Mouse (Mus musculus) telencephalon, adult 2 months (tissue): ENCODE measurements around the gene Myo1b.

Source experiments
- DNase-seq: peaks from one replicate; pipeline ENCODE4 v3.0.0-alpha.2; 2011; ENCODE audit warnings: low read depth, low spot score

Myo1b gene

GRCm38 (mm10) chr1:51852314-51852713 is 63.6 kb downstream of the Myo1b start:
- no peak for DNase-seq

- DNase-seq: no peak
Observed at GRCm38 (mm10) chr1:51849570-51850211, 66.2 kb downstream of the Myo1b start.

DNA sequence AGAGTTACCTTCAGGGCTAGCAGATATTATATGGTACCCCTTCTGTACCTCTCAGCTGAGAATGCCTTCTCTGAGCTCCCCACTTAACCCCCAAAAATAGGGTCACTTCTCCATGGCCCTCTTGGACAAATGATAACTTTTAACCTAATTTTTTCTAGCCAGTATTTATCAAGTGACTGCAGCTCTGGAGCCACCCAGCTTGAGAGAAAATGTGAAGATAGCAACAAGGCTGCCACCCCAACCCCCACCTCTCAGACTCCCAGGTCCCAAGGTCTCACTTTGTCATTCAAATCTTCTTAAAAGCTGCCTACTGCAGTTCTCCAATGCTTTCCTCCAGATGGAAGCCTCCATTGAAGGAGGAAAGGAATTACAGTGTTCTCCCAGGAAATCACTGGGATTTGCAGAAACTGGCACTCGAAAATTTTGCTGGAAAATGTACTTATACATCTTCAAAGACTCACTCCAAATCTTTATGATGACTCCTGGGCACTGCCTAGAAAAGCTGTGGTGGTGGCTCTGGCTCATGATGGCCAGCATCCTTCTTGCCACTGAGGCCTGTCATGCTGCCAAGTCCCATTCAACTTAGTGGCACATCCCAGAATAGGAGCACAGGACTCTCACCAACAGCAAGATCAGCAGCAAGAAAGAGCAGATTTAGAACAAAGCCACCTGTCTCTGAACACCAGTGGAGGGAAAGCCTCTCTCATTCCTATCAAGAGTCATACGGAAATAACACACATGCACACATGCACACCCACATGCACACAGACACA is 70.4 kb downstream of the Myo1b start:
- no peak for DNase-seq

DNA sequence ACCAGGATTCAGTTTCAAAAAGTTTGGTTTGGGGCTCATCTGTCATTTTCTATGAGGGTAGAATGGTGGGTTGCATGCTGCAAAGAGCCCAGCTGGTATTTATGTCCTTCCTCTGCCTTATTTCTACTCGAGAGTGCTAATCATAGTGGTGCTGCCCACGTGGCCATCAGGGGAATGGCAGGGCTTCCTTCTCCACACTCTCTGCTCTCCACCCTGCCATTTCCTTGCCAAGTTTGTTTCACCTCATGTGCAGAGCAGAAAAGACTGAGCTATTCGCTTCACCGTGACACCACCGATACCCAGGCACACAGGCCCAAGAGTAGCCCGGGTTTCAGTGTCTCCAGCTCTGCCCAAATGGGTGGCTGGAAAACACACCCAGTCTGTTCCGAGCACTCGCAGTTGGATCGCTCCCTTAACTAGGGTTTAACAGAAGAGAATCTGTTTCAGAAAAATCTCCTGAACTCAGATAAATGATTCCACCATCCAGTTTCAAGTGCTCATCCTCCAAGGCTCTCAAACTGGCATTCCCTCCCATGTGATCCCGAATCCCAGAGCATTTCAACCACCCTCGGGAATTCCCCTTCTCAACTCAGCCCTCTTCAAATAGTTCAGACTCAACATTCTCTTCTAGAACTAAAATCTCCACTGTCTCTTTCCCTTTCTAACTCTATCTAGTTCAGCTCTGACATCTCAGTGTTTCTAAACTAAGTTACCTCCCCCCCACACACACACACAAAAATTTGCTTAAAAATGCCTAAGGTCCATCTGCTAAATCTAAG is 77.8 kb downstream of the Myo1b start:
- peak; percentile 58 for DNase-seq

DNA sequence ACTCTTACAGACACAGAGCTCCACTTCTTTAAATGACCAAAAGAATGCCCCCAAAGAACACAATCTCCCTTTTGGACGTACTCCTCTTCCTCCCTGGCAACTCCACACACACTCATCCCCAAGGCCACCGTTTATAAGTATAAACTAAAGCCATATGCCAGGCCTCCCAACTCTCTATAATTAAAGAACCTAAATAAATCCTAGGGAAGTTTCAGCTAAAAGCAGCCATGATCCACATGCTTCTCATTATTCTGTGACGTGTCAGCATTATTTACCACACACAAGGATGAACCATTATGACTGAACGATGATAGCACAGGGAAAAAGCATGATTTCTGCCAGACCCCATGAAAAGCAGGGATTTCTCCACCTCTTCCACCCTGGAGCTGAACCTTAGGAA is 78.6 kb downstream of the Myo1b start:
- no peak for DNase-seq

- DNase-seq: no peak
Observed at GRCm38 (mm10) chr1:51835795-51836194, 80.1 kb downstream of the Myo1b start.

DNA sequence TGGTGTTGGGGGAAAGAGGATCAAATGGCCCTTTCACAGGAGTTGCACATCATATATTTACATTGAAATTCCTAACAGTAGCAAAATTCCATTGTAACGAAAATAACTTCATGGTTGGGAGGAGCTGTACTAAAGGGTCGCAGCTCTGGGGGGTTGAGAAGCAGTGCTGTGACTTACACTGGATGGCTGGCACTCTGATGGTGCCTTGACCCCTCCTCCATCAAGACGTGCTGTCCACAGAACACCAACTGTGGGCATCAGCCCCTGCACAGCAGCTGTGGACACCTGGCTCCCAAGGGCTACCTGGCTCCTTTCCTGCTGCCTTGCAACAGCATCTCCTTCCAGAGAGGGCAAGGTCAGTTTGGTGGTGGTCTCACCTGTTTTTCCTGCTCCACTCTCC is 81.8 kb downstream of the Myo1b start:
- no peak for DNase-seq

DNA sequence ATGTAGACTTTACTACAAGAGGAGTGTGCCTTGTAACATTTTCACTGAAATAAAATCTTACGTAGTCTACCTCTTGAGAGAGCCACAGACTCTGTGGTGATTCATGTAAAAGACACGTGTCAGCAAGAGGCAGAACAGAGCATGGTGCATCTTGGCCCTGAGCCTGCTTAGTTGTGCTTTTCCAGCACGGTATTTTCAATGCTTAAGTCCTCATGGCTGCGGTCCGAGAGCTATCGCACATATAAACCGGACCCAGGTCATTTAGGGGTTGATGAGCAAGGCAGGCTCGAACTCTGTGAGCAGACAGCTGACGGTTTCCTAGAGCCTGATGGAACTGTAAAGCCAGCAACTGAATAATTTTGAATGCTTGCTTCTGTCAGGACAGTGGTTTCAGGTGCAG is 86.5 kb downstream of the Myo1b start:
- no peak for DNase-seq

GRCm38 (mm10) chr1:51822531-51822930 is 93.3 kb downstream of the Myo1b start:
- DNase-seq: no peak

DNA sequence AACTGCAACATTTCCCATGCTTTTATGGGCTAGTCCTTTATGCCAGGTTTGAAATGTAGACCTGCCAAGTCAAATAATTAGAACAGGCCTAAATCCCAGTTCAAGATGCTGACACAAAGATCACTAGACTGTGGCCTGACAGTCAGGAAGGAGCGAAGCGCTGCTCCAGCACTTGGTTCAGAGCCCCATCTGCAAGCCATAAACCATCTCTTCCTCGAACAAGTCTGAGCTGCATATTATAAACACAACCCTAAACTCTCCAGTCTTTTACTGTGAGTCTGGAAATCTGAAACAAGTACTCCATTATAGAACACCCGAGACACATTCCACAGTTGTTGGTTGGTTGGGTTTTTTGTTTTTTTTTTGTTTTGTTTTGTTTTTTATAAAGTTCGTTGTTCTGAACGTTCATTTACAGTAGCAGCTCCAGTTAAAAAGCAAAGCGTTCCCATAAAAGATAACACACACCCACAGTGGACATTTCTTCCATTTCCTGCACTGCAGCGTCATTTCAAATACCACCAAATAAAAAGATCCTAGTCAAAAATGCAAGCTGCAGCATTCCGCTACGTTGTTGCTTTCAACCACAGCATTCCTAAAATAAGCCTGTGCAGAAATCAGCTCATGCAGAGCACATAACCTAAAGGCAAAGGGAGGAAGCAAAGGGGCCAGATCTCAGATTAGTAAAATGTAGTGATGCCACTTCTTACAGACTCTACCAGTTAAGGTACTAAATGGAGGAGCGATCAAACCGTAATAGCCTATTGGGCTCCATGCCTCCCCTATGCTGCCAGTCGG is 94.0 kb downstream of the Myo1b start:
- DNase-seq: no peak

GRCm38 (mm10) chr1:51820520-51820919 is 95.4 kb downstream of the Myo1b start:
- peak; percentile 60 for DNase-seq

DNA sequence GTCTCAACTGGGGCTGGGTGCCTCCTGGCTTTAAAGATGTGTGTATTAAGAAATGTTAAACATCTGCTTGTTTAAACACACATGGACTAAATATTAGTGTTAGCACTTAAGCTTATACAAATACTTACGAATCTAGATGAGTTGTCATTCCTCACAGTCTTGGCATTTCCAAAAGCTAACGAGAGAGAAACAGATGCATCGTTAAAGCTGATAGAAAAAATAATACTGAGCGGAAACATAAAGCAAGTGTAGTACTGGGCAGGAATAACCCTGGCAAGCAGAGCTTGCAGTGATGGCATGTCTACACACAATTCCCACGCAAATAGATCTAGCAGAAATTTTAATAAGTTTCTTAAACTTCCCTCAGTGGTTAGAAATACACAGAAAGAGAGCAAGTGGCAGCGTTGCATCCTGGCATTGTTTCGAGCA is 95.8 kb downstream of the Myo1b start:
- DNase-seq: peak; percentile 58

GRCm38 (mm10) chr1:51815636-51816035 is 100.2 kb downstream of the Myo1b start:
- no peak for DNase-seq

DNA sequence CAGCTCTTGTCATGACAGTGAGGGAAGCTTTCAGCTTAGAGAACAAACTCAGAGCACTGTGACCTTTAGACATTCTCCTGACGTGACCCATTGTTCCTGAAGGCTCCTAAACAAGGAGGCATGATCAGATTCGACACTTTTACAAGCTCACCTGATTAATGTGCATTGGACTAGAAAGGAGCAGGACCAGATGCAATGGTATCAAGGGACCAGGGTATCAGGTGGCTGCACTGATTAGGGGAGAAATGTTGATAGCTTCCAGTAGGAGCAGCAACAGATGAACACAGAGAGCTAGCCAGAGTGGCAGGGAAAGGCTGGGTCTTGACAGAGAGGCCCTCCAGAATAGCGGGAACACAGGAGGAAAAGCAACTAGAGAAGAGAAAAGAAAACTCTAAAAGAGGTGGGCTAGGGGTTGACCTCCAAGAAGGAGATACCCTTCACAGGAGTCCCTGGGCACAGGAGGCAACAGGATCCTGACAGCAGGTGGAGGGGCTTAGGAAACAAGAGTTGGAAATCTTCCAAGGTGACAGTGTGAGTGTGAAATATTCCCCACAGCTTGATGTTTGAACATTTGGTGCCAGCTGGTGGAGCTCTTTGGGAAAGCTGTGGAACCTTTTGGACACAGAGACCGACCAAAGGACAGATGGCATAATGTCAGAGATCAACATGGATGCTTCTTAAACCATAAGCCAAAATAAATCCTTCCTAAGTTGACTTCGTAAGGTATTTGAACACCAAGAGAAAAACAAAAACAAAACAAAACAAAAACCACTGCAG is 100.8 kb downstream of the Myo1b start:
- DNase-seq: no peak

GRCm38 (mm10) chr1:51808847-51809246 is 107.0 kb downstream of the Myo1b start:
- DNase-seq: no peak

- no peak for DNase-seq
Observed at GRCm38 (mm10) chr1:51808228-51808627, 107.6 kb downstream of the Myo1b start.

- no peak for DNase-seq
Observed at GRCm38 (mm10) chr1:51805040-51805610, 110.7 kb downstream of the Myo1b start.

GRCm38 (mm10) chr1:51804296-51805039 is 111.4 kb downstream of the Myo1b start:
- DNase-seq: no peak

DNA sequence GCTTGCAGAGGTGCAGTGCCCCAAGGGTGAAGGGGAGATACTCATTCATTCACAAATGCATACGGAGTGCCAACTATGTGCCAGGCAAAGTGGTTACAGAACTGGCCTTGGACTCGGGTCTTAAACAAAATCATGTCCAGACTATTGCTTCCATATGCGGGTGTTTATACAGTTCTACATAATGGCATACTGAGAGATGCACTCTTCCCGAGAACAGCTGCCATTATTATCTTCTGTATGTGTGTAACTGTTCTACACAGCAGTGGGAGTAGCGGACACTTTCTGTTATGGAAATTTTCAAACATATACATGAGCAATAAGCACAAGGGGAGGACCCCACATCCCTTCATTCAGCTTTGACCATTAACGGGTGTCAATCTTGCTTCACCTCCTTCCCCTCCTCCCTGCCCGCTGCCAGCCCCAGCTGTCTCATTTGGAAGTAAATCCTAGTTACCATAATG is 117.8 kb downstream of the Myo1b start:
- no peak for DNase-seq
